Mouse (Mus musculus) left cerebral cortex, adult 2 months (tissue): ENCODE data around the gene Fabp3. TPM values are rescaled to one million over a fixed set of nuclear protein-coding genes. Genes with fewer than 3 reads are reported as not detected.

ENCODE experiments used
- DNase-seq, 2 experiments: peaks; one replicate each; pipeline ENCODE4 v3.0.0; 2021 to 2022; ENCODE audit warnings: low spot score in 2 of 2, mixed read lengths in 1 of 2; ENCODE audit errors: extremely low spot score in 1 of 2
- H3K27ac ChIP-seq: fragments of 200-600 bp; 2 replicates; pipeline ENCODE4 v1.8.1; 2022
- H3K4me3 ChIP-seq: fragments of 200-600 bp; 2 replicates; pipeline ENCODE4 v1.8.1; 2022
- CTCF ChIP-seq: fragments of 200-600 bp; IDR thresholded peaks from 2 replicates; pipeline ENCODE4 v1.8.1; 2022; ENCODE audit warnings: antibody characterized with exemption, mild to moderate bottlenecking, moderate library complexity
- intact Hi-C: fragments of 180-260 bp; cut with DNase I; formaldehyde crosslinking; loops from one replicate; pipeline ENCODE4 v1.15.1; 2025
- total RNA-seq, 2 experiments: library from RNA; stranded (reverse); gene quantifications; 2 replicates each; pipeline ENCODE4 v1.2.3; 2021

Fabp3 gene
- total RNA-seq, 2 experiments from 2014 or later: 124 to 126 TPM

DNA sequence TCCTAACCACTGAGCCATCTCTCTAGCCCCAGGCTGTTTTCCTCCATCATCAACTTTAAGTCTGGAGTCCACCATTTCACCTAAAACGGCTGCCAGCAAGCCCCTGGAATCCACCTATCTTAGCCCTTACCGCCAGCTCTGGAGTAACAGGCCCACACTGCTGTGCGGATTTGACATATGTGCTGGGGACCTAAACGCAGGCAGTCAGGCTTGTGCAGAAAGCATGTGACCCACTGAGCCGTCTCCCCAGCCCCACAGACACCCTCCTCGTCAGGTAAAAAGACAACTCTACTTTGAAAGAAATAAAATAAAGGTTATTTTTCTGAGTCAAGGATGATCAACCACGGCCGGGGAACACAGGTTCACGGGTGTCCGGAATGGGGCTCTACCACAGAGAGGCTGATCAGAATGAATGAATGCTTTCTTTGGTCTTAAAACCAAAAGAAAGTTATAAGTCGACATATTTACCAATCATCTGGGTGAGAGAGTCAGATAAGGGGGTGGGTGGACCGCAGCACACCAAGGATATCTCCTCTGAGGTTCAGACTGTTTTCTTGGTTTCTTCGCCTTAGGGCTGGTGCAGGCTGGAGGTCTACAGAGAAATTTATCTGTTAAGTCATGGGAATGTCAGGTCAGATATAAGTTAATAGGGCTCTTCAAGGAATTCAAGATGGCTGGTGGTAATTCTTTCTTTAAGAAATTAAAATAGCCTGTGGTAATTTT is 12.0 kb upstream of the Fabp3 start:
- Histone ChIP-seq H3K4me3 (no peak overlapping the region), H3K27ac (no peak overlapping the region)
- no peak for DNase-seq
- intact Hi-C loops: no loop called here
- TF ChIP-seq CTCF: no peak

DNA sequence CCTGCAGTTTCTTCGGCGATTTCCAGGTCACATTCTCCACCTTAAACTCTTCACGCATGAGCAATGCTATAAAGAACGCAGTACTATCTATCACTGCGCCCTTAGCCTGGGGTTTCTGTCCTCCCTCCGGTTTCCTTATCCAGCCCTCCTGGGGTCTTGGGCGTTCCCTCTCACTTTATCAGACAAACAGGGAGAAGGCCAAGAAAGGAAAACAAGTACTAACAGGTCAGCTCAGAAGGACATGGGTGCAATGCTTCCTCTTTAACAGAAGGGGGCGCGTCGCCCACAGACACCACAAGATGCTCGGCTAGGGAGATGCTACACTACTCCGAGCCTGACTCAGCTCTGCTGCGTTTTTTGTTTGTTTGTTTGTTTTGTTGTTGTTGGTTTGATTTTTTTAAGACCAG is 11.3 kb upstream of the Fabp3 start:
- peak; percentile 63 for TF ChIP-seq CTCF
- H3K4me3 ChIP-seq: no peak overlapping the region
- DNase-seq: no peak
- intact Hi-C loops: no loop called here
- H3K27ac ChIP-seq: no peak overlapping the region

DNA sequence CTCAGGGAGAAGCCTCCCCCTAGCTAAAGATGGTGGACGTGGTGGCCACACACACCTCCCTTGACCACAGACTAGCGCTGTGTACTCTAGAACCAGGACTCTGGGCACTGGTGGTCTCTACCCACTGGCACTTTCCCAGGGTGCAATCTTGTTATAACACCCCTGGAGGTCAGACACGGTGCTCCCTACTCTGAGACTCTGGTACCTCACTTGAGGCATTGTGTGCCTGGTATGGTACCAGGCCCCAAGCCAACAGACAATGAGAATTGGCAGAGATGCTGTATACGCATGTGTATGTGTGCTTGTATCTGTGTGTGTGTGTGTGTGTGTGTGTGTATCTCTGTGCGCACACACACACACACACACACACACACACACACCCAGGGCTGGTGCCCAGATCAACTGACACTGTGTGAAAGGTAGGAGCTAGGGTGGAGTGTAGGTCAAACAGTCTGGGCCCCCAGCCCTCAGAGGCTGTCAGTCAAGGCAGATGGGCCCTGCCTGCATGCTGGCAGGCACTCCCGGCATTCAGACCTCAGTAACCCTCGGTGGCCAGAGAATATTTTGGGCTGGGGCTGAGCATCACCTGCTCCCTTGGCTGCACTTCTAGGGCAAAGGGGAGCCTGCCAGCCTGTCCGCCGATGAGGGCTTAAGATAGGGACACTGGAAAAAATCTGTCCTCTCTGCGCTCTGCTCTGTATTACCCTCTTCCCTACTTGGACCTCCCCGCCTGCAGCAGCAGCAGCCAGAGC is 9.3 kb upstream of the Fabp3 start:
- no peak for DNase-seq
- H3K27ac ChIP-seq: no peak overlapping the region
- H3K4me3 ChIP-seq: no peak overlapping the region
- intact Hi-C loops: no loop called here
- no peak for TF ChIP-seq CTCF

DNA sequence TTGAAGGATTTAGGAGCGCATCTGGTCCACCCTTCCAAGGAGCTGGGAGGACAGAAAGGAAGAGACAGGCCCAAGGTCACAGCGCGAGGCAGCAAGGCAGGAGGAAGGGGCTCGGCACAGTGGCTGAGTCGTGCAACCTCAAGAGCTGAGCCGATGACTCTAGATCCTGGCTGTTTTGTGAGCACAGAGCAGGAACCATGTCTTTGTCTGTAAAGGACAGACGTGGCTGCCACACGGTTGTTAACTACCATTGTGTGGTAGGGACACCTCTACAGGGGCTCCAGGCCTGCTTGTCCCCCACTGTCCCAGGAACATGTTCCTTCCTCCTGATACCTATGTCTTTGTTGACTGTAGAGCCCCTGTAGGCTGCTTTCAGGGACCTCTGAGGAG is 8.8 kb upstream of the Fabp3 start:
- intact Hi-C loops: no loop called here
- Histone ChIP-seq H3K4me3 (no peak overlapping the region), H3K27ac (no peak overlapping the region)
- no peak for DNase-seq
- TF ChIP-seq CTCF: no peak

DNA sequence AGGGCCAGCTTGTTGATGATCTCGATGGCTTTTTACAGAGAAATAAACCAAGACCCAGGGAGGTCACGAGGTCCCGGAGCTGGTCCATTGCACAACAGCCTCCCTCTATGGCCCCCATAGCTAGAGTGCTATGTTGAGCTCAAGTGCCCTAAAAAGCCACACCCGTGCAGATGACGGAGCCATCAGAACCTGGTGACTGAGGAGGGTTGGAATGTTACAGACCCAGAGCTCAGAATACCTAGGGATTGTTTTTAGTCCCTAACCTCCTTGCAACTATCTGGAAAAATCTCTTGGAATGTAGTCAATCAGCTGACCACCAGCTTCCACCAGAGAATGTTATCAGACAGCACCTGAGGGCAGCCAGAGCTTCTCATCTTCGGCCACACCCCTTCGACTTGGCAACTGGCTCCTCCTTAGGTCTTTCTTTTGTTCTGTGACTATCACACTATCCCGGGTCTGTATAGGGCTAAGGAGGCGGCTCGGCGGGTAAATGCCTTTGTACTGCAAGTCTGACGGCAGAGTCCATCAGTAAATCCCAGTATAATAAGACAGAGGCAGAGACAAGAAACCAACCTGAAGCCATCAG is 6.0 kb upstream of the Fabp3 start:
- no peak for TF ChIP-seq CTCF
- intact Hi-C loops: no loop called here
- DNase-seq: no peak
- Histone ChIP-seq H3K27ac (no peak overlapping the region), H3K4me3 (no peak overlapping the region)

DNA sequence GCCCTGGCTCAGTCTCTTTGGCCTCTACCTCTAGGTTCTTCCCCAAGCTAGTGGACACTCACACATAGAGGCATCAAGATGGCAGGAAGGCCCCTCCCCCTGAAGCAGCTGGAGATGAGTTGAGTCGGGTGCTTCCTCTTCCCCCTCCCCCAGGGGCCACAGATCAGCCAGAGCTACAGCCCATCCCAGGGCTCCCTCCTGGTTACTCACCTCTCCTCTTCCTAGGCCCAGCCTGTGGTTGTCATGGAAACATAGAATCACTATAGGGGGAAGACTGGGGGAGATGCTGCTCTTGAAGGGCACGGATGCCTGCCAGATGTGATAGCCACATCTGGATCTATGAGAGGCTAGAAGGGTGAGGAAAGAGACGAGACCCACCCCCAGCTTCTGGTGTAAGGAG is 3.6 kb upstream of the Fabp3 start:
- H3K27ac ChIP-seq: no peak overlapping the region
- no peak for TF ChIP-seq CTCF
- H3K4me3 ChIP-seq: no peak overlapping the region
- no peak for DNase-seq
- intact Hi-C loops: no loop called here

DNA sequence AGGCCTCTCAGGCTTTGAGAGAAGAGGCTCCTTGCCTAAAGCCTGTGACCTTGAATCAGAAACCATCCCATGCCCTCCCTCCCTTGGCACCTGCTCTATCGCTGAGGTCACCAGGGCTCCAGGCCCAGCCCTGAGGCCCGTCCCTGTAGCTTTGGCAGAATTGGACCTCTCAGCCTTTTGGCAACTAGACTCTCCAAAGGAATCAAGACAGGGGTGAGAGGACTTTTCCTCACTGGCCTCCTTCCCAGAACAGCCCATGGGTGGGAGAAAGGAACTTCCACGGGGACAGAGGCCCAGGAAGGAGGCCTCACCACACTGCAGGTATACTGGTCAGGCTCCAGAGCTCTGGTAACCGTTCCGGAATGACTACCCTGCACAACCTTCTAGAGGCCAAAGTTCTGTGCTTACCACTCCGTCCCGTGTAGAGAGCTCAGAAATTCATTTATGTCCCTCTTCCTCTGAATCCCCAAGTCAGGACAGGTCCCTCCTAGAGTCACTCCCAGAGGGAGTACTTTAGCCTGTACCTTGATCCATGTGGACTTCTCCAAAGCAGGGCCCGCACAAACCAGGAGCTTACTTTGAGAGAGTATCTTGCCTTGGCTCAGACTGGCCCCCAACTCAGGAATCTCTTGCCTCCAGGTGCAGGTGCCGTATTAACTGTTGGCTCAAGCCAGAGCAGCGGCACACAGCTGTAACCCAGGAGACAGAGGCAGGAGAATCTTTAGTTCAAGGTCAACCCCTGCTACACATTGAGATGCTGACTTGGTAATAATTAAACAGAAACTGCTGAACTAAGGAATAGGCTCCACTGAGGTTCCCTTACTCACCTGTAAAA is 1.4 kb upstream of the Fabp3 start:
- DNase-seq: no peak
- intact Hi-C loops: no loop called here
- no peak for TF ChIP-seq CTCF

DNA sequence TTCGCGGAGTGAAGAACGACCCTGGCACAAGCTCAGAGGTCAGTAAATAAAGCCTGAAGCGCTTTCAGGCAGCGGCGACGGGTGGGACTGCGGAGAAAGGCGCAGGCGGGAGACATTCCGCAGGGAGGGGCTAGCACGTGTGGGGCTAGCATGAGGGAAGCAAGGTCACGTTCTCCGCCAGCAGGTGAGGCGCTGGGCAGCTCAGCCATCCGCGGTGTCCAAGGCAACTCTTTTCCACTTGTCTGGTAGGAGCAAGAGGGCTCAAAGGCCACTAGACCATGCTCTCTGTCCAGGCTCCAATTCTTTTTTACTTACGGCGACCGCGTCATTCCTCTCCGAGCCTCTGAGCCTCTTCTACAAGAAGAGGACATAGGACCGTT is 554 bp upstream of the Fabp3 start:
- peak; percentile 42 to 43 for DNase-seq
- TF ChIP-seq CTCF: peak; percentile 11
- intact Hi-C loops: no loop called here
- peak overlapping the region; percentile 97 for H3K27ac ChIP-seq
- peak overlapping the region; percentile 85 for H3K4me3 ChIP-seq

More for the DNA sequence above, 1.4 kb upstream of the Fabp3 start:
- Histone ChIP-seq H3K4me3 (peak overlapping the region; percentile 85; the same call in 1 of the 2 replicates), H3K27ac (peak overlapping the region; percentile 97; the same call in 1 of the 2 replicates)

DNA sequence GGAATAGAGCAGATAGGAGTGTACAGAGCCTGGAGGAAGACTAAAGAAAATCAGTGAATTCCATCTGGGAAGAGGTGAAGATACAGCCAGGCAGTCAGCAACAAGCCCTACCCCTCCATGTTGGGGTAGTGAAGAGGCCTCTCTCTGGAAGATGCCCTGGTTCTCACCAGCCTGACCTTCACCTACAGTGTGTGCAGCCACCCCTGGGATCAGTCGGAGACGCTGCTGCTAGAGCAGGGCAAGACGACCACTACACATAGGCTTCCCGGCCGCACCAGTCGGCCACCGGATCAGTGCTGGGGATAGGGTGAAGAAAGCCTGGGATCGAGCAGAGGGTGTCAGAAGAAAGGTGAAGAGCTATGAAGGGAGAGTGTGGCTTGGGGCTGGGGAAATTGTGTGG is 859 bp downstream of the Fabp3 start:
- no peak for DNase-seq
- Histone ChIP-seq H3K27ac (peak overlapping the region; percentile 97), H3K4me3 (peak overlapping the region; percentile 85)
- TF ChIP-seq CTCF: no peak
- intact Hi-C loops: no loop called here

DNA sequence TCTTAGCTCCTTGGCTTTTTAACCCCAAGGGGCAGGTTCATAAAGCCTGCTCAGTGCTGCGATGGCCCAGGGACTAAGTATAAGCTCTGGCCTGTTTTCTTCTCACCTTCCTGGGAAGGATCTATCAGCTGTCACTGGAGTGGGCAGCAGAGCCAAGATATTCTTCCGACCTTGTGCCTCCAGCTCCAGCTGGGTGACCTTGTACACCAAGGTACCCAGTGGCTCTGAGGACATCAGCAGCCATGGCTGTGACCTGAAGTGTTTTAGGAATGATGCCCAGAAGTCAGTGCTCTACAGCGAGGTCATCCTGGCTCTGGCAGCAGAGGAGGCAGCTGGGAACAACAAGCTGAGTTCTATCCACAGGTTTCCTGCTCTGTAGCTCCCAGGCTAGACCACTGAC is 4.1 kb downstream of the Fabp3 start:
- Histone ChIP-seq H3K4me3 (no peak overlapping the region), H3K27ac (no peak overlapping the region)
- intact Hi-C loops: no loop called here
- no peak for DNase-seq
- TF ChIP-seq CTCF: no peak

DNA sequence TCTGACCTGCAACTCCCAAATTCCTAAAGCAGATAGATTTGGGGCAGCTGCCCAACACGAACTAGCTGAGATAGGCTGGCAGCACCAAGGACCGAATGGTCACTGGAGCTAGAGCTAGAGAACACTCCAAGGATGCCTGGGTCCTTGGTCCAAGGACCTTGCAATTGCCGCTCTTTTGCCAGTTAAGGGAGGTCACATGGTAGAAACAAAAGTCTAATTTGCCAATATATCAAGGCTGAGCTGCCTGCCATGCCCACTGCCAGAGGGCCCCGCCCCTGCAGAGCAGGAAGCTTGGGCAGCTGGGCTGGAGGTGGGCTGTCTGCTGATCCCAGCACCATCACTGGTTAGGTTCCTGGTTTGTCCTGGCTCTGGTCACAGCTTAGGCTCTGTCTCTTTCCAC is 5.2 kb downstream of the Fabp3 start:
- DNase-seq: no peak
- intact Hi-C loops: no loop called here
- TF ChIP-seq CTCF: no peak
- Histone ChIP-seq H3K27ac (no peak overlapping the region), H3K4me3 (no peak overlapping the region)
